Mouse (Mus musculus) ES-Bruce4 (cell line): Measurements from ENCODE around the gene Bsn.

Experiments
- CTCF ChIP-seq: IDR thresholded peaks from one replicate; pipeline ENCODE4 v1.8.1; 2011; ENCODE audit warnings: low read depth, low read length
- POLR2A ChIP-seq: IDR thresholded peaks from one replicate; pipeline ENCODE4 v1.8.1; 2011; ENCODE audit warnings: low read length; ENCODE audit not compliant: insufficient read depth

GRCm38 (mm10) chr9:108112719-108113340, 77.4 kb downstream of the Bsn start:
- TF ChIP-seq POLR2A (no peak), CTCF (no peak)
